Mouse (Mus musculus) heart, embryonic 14.5 days (tissue): ENCODE results near the gene Gm8220. TPM values are rescaled to one million over a fixed set of nuclear protein-coding genes. Genes with fewer than 3 reads are reported as not detected.
"Not testable (repeated sequence)": the region's sequence is repeated elsewhere in the genome, so short reads cannot be mapped to it uniquely, and the experiment has no call there.

ENCODE experiments used
- ATAC-seq: fragments of 200-750 bp; cut with Nextera tagmentation; 2 replicates; pipeline ENCODE4 v1.8.0; 2017; ENCODE audit warnings: low read depth, moderate TSS enrichment; ENCODE audit not compliant: insufficient number of reproducible peaks, insufficient read depth, low FRiP score
- H3K27ac ChIP-seq, 2 experiments: fragments of 200-500 bp in 1 of 2; fragments of 300-500 bp in 1 of 2; sonication (generic) in 1 of 2; replicated peaks in 1 of 2; 2 replicates each; pipeline ENCODE4 v1.5.1; 2012 to 2014; ENCODE audit warnings: low read depth in 2 of 2, low read length in 2 of 2, control low read depth in 1 of 2, mild to moderate bottlenecking in 1 of 2, mixed read lengths in 1 of 2; ENCODE audit not compliant: control insufficient read depth in 1 of 2, insufficient read depth in 1 of 2
- H3K27me3 ChIP-seq: fragments of 300-500 bp; sonication (generic); 2 replicates; pipeline ENCODE4 v1.6.1; 2014; ENCODE audit warnings: mild to moderate bottlenecking, low read length, control low read depth; ENCODE audit not compliant: control insufficient read depth, insufficient read depth
- H3K36me3 ChIP-seq: fragments of 300-500 bp; sonication (generic); 2 replicates; pipeline ENCODE4 v1.6.1; 2014; ENCODE audit warnings: mild to moderate bottlenecking, control low read depth, low read length, mixed read lengths; ENCODE audit not compliant: control insufficient read depth, insufficient read depth
- H3K4me1 ChIP-seq, 2 experiments: fragments of 200-500 bp in 1 of 2; fragments of 300-500 bp in 1 of 2; sonication (generic) in 1 of 2; 2 replicates each; pipeline ENCODE4 v1.6.1; 2012 to 2014; ENCODE audit warnings: low read length in 2 of 2, control low read depth in 1 of 2, mixed read lengths in 1 of 2; ENCODE audit not compliant: control insufficient read depth in 2 of 2, insufficient read depth in 2 of 2
- H3K4me2 ChIP-seq: fragments of 300-500 bp; sonication (generic); 2 replicates; pipeline ENCODE4 v1.6.1; 2014; ENCODE audit warnings: mild to moderate bottlenecking, low read length
- H3K4me3 ChIP-seq, 2 experiments: fragments of 200-500 bp in 1 of 2; fragments of 300-500 bp in 1 of 2; sonication (generic) in 1 of 2; 2 replicates each; pipeline ENCODE4 v1.5.1; 2012 to 2014; ENCODE audit warnings: low read length in 2 of 2, mild to moderate bottlenecking in 2 of 2, control low read depth in 1 of 2, low read depth in 1 of 2, moderate library complexity in 1 of 2; ENCODE audit not compliant: control insufficient read depth in 1 of 2, insufficient read depth in 1 of 2
- H3K9ac ChIP-seq: fragments of 300-500 bp; sonication (generic); 2 replicates; pipeline ENCODE4 v1.6.1; 2014; ENCODE audit warnings: mild to moderate bottlenecking, low read length
- H3K9me3 ChIP-seq: fragments of 300-500 bp; sonication (generic); 2 replicates; pipeline ENCODE4 v1.6.1; 2016; ENCODE audit warnings: low read length, control low read depth; ENCODE audit not compliant: control insufficient read depth
- WGBS: fragments of 180-500 bp; shearing (Covaris S2); extraction: QIAGEN DNeasy Blood & Tissue Kit; methylation state at CpG from one replicate; pipeline ENCODE4 v1.1.7; 2014; 5-methylcytosine and 5-hydroxymethylcytosine counted together
- polyA plus RNA-seq: library from polyadenylated mRNA; unstranded; fragments of >200 nt; fragmentation: Nextera tagmentation; extraction: Ambion mirVana; gene quantifications from 2 replicates; pipeline ENCODE4 v1.2.1, GENCODE M21; 2014

Gm8220 gene
- not detected in 2 replicates for polyA plus RNA-seq

GRCm38 (mm10) chr14:44285280-44285679, at the start of gene Gm8220:
Gm8220 (plus strand) TSS chr14:44285580.
- WGBS, result 89% methylated on average over 2 of the region's 2 CpGs
- not testable (repeated sequence) for H3K4me2 ChIP-seq, H3K9ac ChIP-seq, H3K27me3 ChIP-seq, ATAC-seq, H3K27ac ChIP-seq, H3K4me1 ChIP-seq, H3K4me3 ChIP-seq, H3K9me3 ChIP-seq, H3K36me3 ChIP-seq

GRCm38 (mm10) chr14:44248039-44248438, 37.3 kb upstream of the Gm8220 start:
- ATAC-seq, result no peak
- Histone ChIP-seq H3K9ac (no peak overlapping the region), H3K27ac (no peak overlapping the region), H3K4me3 (no peak overlapping the region), H3K27me3 (no peaks in the 10 kb centered on the region), H3K9me3 (no peaks in the 10 kb centered on the region), H3K36me3 (no peaks in the 10 kb centered on the region), H3K4me1 (no peaks in the 10 kb centered on the region), H3K4me2 (no peak overlapping the region)
- WGBS, result 86% methylated on average over 16 of the region's 16 CpGs

GRCm38 (mm10) chr14:44312049-44312448, 26.7 kb downstream of the Gm8220 start:
- not testable (repeated sequence) for H3K27ac ChIP-seq, H3K9ac ChIP-seq, H3K27me3 ChIP-seq, H3K36me3 ChIP-seq, H3K4me1 ChIP-seq, H3K4me3 ChIP-seq, H3K9me3 ChIP-seq, ATAC-seq, H3K4me2 ChIP-seq
- 74% methylated on average over 3 of the region's 4 CpGs for WGBS

- WGBS, result no CpG with 5 or more reads among the region's 2 CpGs
- H3K27ac ChIP-seq, H3K4me3 ChIP-seq, H3K27me3 ChIP-seq, ATAC-seq, H3K9ac ChIP-seq, H3K36me3 ChIP-seq, H3K4me1 ChIP-seq, H3K9me3 ChIP-seq, H3K4me2 ChIP-seq: not testable (repeated sequence)
Measured at GRCm38 (mm10) chr14:44338484-44338883, 53.1 kb downstream of the Gm8220 start, which contains the start of gene Gm5930. Gm5930 (minus strand) TSS chr14:44338584.

Other genes starting within 250 kb of the Gm8220 start
- gene Ear2, start 182.9 kb upstream of the Gm8220 start, polyA plus RNA-seq, result not detected in 2 replicates
- not detected in 2 replicates for gene Gm3327, start 161.7 kb upstream of the Gm8220 start, polyA plus RNA-seq
- gene Gm8212, start 87.9 kb upstream of the Gm8220 start, polyA plus RNA-seq, result not detected in 2 replicates
- not detected in 2 replicates for gene 4930503E14Rik, start 72.3 kb upstream of the Gm8220 start, polyA plus RNA-seq
- gene Gm5930, start 53.0 kb downstream of the Gm8220 start, polyA plus RNA-seq, result not detected in 2 replicates
- not detected in 2 replicates for gene Gm8229, start 79.8 kb downstream of the Gm8220 start, polyA plus RNA-seq
- gene Gm3371, start 125.1 kb downstream of the Gm8220 start, polyA plus RNA-seq, result not detected in 2 replicates
- gene Gm8232, start 148.1 kb downstream of the Gm8220 start, polyA plus RNA-seq, result not detected in 2 replicates
- not detected in 2 replicates for gene BC061237, start 206.9 kb downstream of the Gm8220 start, polyA plus RNA-seq
- gene Gm17093, start 232.7 kb downstream of the Gm8220 start, polyA plus RNA-seq, result not detected in 2 replicates